Mouse (Mus musculus): ENCODE data around the gene Adap2.

- TF ChIP-seq CTCF (IDR thresholded peaks at IDR 0.05; ENCODE audit: insufficient read depth, low read length), result no peak
- no peak for TF ChIP-seq POLR2A (IDR thresholded peaks at IDR 0.05; ENCODE audit: borderline replicate concordance, extremely low read depth, low read depth, low read length)
These were observed 11.0 kb upstream of the Adap2 start for GRCm38 (mm10) chr11:80142872-80143271.

Measured in lung, adult 2 months (tissue).